Mouse (Mus musculus) cortical plate, adult 2 months (tissue): ENCODE data around the gene Tspan15.

Experiments used
- CTCF ChIP-seq: fragments of 200-500 bp; IDR thresholded peaks from 2 replicates; pipeline ENCODE4 v1.5.1; 2011; ENCODE audit warnings: mild to moderate bottlenecking, control low read depth, low read length; ENCODE audit not compliant: insufficient read depth; ENCODE audit errors: extremely low read depth
- POLR2A ChIP-seq: fragments of 200-500 bp; IDR thresholded peaks from 2 replicates; pipeline ENCODE4 v1.6.1; 2011; ENCODE audit warnings: mild to moderate bottlenecking, low read length, control low read depth; ENCODE audit not compliant: insufficient read depth; ENCODE audit errors: extremely low read depth

GRCm38 (mm10) chr10:62238688-62239087 is 7.6 kb upstream of the Tspan15 start:
- TF ChIP-seq CTCF (no peak), POLR2A (no peak)
